Mouse (Mus musculus) liver, embryonic 14.5 days (tissue): Measurements from ENCODE around the gene Ier5. TPM values are rescaled to one million over a fixed set of nuclear protein-coding genes. Genes with fewer than 3 reads are reported as not detected.

Source experiments
- ATAC-seq: fragments of 200-750 bp; cut with Nextera tagmentation; 2 replicates; pipeline ENCODE4 v1.8.0; 2017; ENCODE audit warnings: moderate number of reproducible peaks, mild to moderate bottlenecking, moderate library complexity; ENCODE audit not compliant: insufficient read depth
- DNase-seq, 3 experiments: peaks; one replicate each; pipeline ENCODE4 v3.0.0-alpha.2; 2012 to 2013; ENCODE audit warnings: low read depth in 3 of 3, low spot score in 3 of 3
- H3K27ac ChIP-seq: fragments of 300-500 bp; sonication (generic); 2 replicates; pipeline ENCODE4 v1.5.1; 2014; ENCODE audit warnings: moderate library complexity, mild to moderate bottlenecking, control low read depth, inconsistent platforms
- H3K27me3 ChIP-seq: fragments of 300-500 bp; sonication (generic); 2 replicates; pipeline ENCODE4 v1.6.1; 2014; ENCODE audit warnings: mild to moderate bottlenecking, low read length, moderate library complexity; ENCODE audit not compliant: control insufficient read depth, insufficient read depth
- H3K36me3 ChIP-seq: fragments of 300-500 bp; sonication (generic); replicated peaks from 2 replicates; pipeline ENCODE4 v1.6.1; 2014; ENCODE audit warnings: low read depth; ENCODE audit not compliant: control insufficient read depth, insufficient read depth
- H3K4me1 ChIP-seq, 2 experiments: fragments of 200-500 bp in 1 of 2; fragments of 300-500 bp in 1 of 2; sonication (generic) in 1 of 2; replicated peaks; 2 replicates each; pipeline ENCODE4 v1.6.1; 2012 to 2014; ENCODE audit warnings: antibody characterized with exemption in 1 of 2, inconsistent platforms in 1 of 2, low read length in 1 of 2; ENCODE audit not compliant: control insufficient read depth in 2 of 2, insufficient read depth in 2 of 2
- H3K4me2 ChIP-seq: fragments of 300-500 bp; sonication (generic); 2 replicates; pipeline ENCODE4 v1.6.1; 2014; ENCODE audit warnings: low read depth, mild to moderate bottlenecking, control low read depth, moderate library complexity
- H3K4me3 ChIP-seq, 2 experiments: fragments of 200-500 bp in 1 of 2; fragments of 300-500 bp in 1 of 2; sonication (generic) in 1 of 2; 2 replicates each; pipeline ENCODE4 v1.5.1; 2012 to 2014; ENCODE audit warnings: low read depth in 2 of 2, low read length in 2 of 2, mild to moderate bottlenecking in 2 of 2, control low read depth in 1 of 2, inconsistent platforms in 1 of 2, moderate library complexity in 1 of 2; ENCODE audit not compliant: insufficient read depth in 1 of 2
- H3K9ac ChIP-seq: fragments of 300-500 bp; sonication (generic); replicated peaks from 2 replicates; pipeline ENCODE4 v1.6.1; 2014; ENCODE audit warnings: mild to moderate bottlenecking, control low read depth, moderate library complexity
- H3K9me3 ChIP-seq: fragments of 300-500 bp; sonication (generic); 2 replicates; pipeline ENCODE4 v1.6.1; 2016; ENCODE audit warnings: low read length, mixed read lengths; ENCODE audit not compliant: control insufficient read depth
- CTCF ChIP-seq: IDR thresholded peaks from 2 replicates; pipeline ENCODE4 v1.5.1; 2016; ENCODE audit warnings: antibody characterized with exemption, low read depth, control low read depth
- EP300 ChIP-seq: IDR thresholded peaks from 2 replicates; pipeline ENCODE4 v1.6.1; 2016; ENCODE audit warnings: antibody characterized with exemption, low read depth
- WGBS: fragments of 180-500 bp; shearing (Covaris S2); extraction: QIAGEN DNeasy Blood & Tissue Kit; methylation state at CpG from one replicate; pipeline ENCODE4 v1.1.7; 2014; ENCODE audit not compliant: insufficient replicate concordance; 5-methylcytosine and 5-hydroxymethylcytosine counted together
- polyA plus RNA-seq, 2 experiments: library from polyadenylated mRNA; depleted of rRNA in 1 of 2; stranded (reverse) in 1 of 2; unstranded in 1 of 2; fragments of >200 nt; fragmentation: Nextera tagmentation in 1 of 2; extraction: Ambion mirVana in 1 of 2; gene quantifications; 2 replicates each; pipeline versions ENCODE4 v1.2.1 to v1.2.3; 2012 to 2014

Ier5 gene
- polyA plus RNA-seq, 2 experiments, result 2.9 to 5.8 TPM

GRCm38 (mm10) chr1:155121977-155122939 is 22.8 kb upstream of the Ier5 start:
- Histone ChIP-seq H3K9me3 (no peaks in the 10 kb centered on the region), H3K27me3 (no peaks in the 10 kb centered on the region), H3K4me1 (no peaks in the 10 kb centered on the region), H3K4me2 (no peak overlapping the region), H3K36me3 (no peaks in the 10 kb centered on the region), H3K9ac (no peak overlapping the region), H3K4me3 (no peak overlapping the region), H3K27ac (no peak overlapping the region)
- ATAC-seq (no peak), DNase-seq (no peak)
- TF ChIP-seq EP300 (no peak), CTCF (no peak)
- 63% methylated on average over 21 of the region's 21 CpGs for WGBS

- no peak overlapping the region for H3K4me3 ChIP-seq
- no peak overlapping the region for H3K4me2 ChIP-seq
- H3K4me1 ChIP-seq, result no peaks in the 10 kb centered on the region
- no peak overlapping the region for H3K9ac ChIP-seq
- ATAC-seq, result no peak
- no peaks in the 10 kb centered on the region for H3K27me3 ChIP-seq
- H3K9me3 ChIP-seq, result no peaks in the 10 kb centered on the region
- WGBS, result 46% methylated on average over 1 of the region's 1 CpGs
- TF ChIP-seq CTCF (no peak), EP300 (no peak)
- no peaks in the 10 kb centered on the region for H3K36me3 ChIP-seq
- no peak for DNase-seq
- no peak overlapping the region for H3K27ac ChIP-seq
Observed at GRCm38 (mm10) chr1:155119719-155120118, 20.3 kb upstream of the Ier5 start.

GRCm38 (mm10) chr1:155113946-155114345 is 14.5 kb upstream of the Ier5 start:
- no peaks in the 10 kb centered on the region; the same call in 1 of the 2 replicates for H3K27me3 ChIP-seq
- H3K4me1 ChIP-seq, result peaks cover 0 to 4% of the 10 kb centered on the region in 2 experiments; a peak in 1 of 4 replicates
- WGBS, result 22% methylated on average over 3 of the region's 3 CpGs
- H3K4me3 ChIP-seq, result no peak overlapping the region
- H3K27ac ChIP-seq, result no peak overlapping the region
- no peaks in the 10 kb centered on the region for H3K36me3 ChIP-seq
- no peak overlapping the region for H3K9ac ChIP-seq
- no peak overlapping the region for H3K4me2 ChIP-seq
- DNase-seq (no peak), ATAC-seq (no peak)
- H3K9me3 ChIP-seq, result no peaks in the 10 kb centered on the region
- no peak for TF ChIP-seq EP300
- TF ChIP-seq CTCF, result no peak

- no peak for DNase-seq
- Histone ChIP-seq H3K4me3 (no peak overlapping the region), H3K27ac (no peak overlapping the region), H3K9ac (no peak overlapping the region), H3K4me1 (peaks cover 0 to 7% of the 10 kb centered on the region in 2 experiments; a peak in 2 of 4 replicates), H3K9me3 (no peaks in the 10 kb centered on the region), H3K27me3 (no peaks in the 10 kb centered on the region; the same call in 1 of the 2 replicates), H3K36me3 (no peaks in the 10 kb centered on the region), H3K4me2 (no peak overlapping the region)
- TF ChIP-seq EP300 (no peak), CTCF (no peak)
- 50% methylated on average over 1 of the region's 1 CpGs for WGBS
- ATAC-seq, result no peak
Observed at GRCm38 (mm10) chr1:155112875-155113274, 13.4 kb upstream of the Ier5 start.

GRCm38 (mm10) chr1:155112118-155112517 is 12.7 kb upstream of the Ier5 start:
- Histone ChIP-seq H3K27me3 (no peaks in the 10 kb centered on the region; the same call in 1 of the 2 replicates), H3K4me3 (no peak overlapping the region), H3K4me1 (peaks cover 0 to 7% of the 10 kb centered on the region in 2 experiments; a peak in 2 of 4 replicates), H3K36me3 (no peaks in the 10 kb centered on the region), H3K9me3 (no peaks in the 10 kb centered on the region), H3K9ac (no peak overlapping the region), H3K27ac (no peak overlapping the region), H3K4me2 (no peak overlapping the region)
- ATAC-seq (no peak), DNase-seq (no peak)
- TF ChIP-seq CTCF (no peak), EP300 (no peak)
- 44% methylated on average over 4 of the region's 4 CpGs for WGBS
